Mouse (Mus musculus) hindbrain, embryonic 16.5 days (tissue): ENCODE data around the gene Srek1. TPM values are rescaled to one million over a fixed set of nuclear protein-coding genes. Genes with fewer than 3 reads are reported as not detected.

Experiments used
- ATAC-seq: fragments of 200-750 bp; cut with Nextera tagmentation; 2 replicates; pipeline ENCODE4 v1.8.0; 2017; ENCODE audit warnings: moderate TSS enrichment, moderate library complexity
- H3K27ac ChIP-seq: fragments of 300-500 bp; sonication (generic); 2 replicates; pipeline ENCODE4 v1.5.1; 2014; ENCODE audit warnings: low read depth, mild to moderate bottlenecking, control low read depth, low read length, moderate library complexity
- H3K27me3 ChIP-seq: fragments of 300-500 bp; sonication (generic); replicated peaks from 2 replicates; pipeline ENCODE4 v1.6.1; 2014; ENCODE audit warnings: low read length; ENCODE audit not compliant: control insufficient read depth, insufficient read depth
- H3K36me3 ChIP-seq: fragments of 300-500 bp; sonication (generic); 2 replicates; pipeline ENCODE4 v1.6.1; 2014; ENCODE audit warnings: mild to moderate bottlenecking, low read length, moderate library complexity, mixed read lengths; ENCODE audit not compliant: control insufficient read depth, insufficient read depth
- H3K4me1 ChIP-seq: fragments of 300-500 bp; sonication (generic); 2 replicates; pipeline ENCODE4 v1.6.1; 2014; ENCODE audit warnings: low read depth, low read length; ENCODE audit not compliant: control insufficient read depth, insufficient read depth
- H3K4me2 ChIP-seq: fragments of 300-500 bp; sonication (generic); 2 replicates; pipeline ENCODE4 v1.6.1; 2014; ENCODE audit warnings: mild to moderate bottlenecking, low read length, control low read depth, moderate library complexity
- H3K4me3 ChIP-seq: fragments of 300-500 bp; sonication (generic); 2 replicates; pipeline ENCODE4 v1.5.1; 2014; ENCODE audit warnings: mild to moderate bottlenecking, low read length, control low read depth, moderate library complexity
- H3K9ac ChIP-seq: fragments of 300-500 bp; sonication (generic); 2 replicates; pipeline ENCODE4 v1.6.1; 2014; ENCODE audit warnings: low read depth, mild to moderate bottlenecking, control low read depth, low read length, moderate library complexity
- H3K9me3 ChIP-seq: fragments of 300-500 bp; sonication (generic); 2 replicates; pipeline ENCODE4 v1.6.1; 2014; ENCODE audit warnings: mild to moderate bottlenecking, low read length, moderate library complexity; ENCODE audit not compliant: control insufficient read depth
- WGBS: fragments of 180-500 bp; shearing (Covaris S2); extraction: QIAGEN DNeasy Blood & Tissue Kit; methylation state at CpG from one replicate; pipeline ENCODE4 v1.1.7; 2014; 5-methylcytosine and 5-hydroxymethylcytosine counted together
- polyA plus RNA-seq: library from polyadenylated mRNA; unstranded; fragments of >200 nt; fragmentation: Nextera tagmentation; extraction: Ambion mirVana; gene quantifications from 2 replicates; pipeline ENCODE4 v1.2.1, GENCODE M21; 2015

The Srek1 gene
- polyA plus RNA-seq, 1 experiment from 2014 or later = 53.8 TPM

- H3K27me3 ChIP-seq = no peaks in the 10 kb centered on the region
- H3K9ac ChIP-seq = no peak overlapping the region
- H3K4me2 ChIP-seq = no peak overlapping the region
- no peak overlapping the region for H3K27ac ChIP-seq
- 97% methylated on average over 2 of the region's 2 CpGs for WGBS
- H3K4me1 ChIP-seq = no peaks in the 10 kb centered on the region
- H3K9me3 ChIP-seq = no peaks in the 10 kb centered on the region
- ATAC-seq = no peak
- peaks cover 29% of the 10 kb centered on the region for H3K36me3 ChIP-seq
- H3K4me3 ChIP-seq = no peak overlapping the region
Observed at GRCm38 (mm10) chr13:103745688-103746087, 28.7 kb downstream of the Srek1 start.

GRCm38 (mm10) chr13:103745160-103745559 lies 29.2 kb downstream of the Srek1 start:
- H3K4me2 ChIP-seq = no peak overlapping the region
- no peak overlapping the region for H3K4me3 ChIP-seq
- no peak for ATAC-seq
- H3K36me3 ChIP-seq = peaks cover 27% of the 10 kb centered on the region
- WGBS = 95% methylated on average over 4 of the region's 4 CpGs
- no peak overlapping the region for H3K9ac ChIP-seq
- no peaks in the 10 kb centered on the region for H3K27me3 ChIP-seq
- H3K27ac ChIP-seq = no peak overlapping the region
- no peaks in the 10 kb centered on the region for H3K9me3 ChIP-seq
- H3K4me1 ChIP-seq = no peaks in the 10 kb centered on the region

GRCm38 (mm10) chr13:103735330-103736007 lies 38.9 kb downstream of the Srek1 start:
- Histone ChIP-seq H3K9ac (no peak overlapping the region), H3K27ac (no peak overlapping the region), H3K27me3 (no peaks in the 10 kb centered on the region), H3K4me3 (no peak overlapping the region), H3K36me3 (peaks cover 5% of the 10 kb centered on the region; the same call in 1 of the 2 replicates), H3K9me3 (no peaks in the 10 kb centered on the region), H3K4me2 (no peak overlapping the region), H3K4me1 (no peaks in the 10 kb centered on the region)
- ATAC-seq = no peak
- 92% methylated on average over 5 of the region's 5 CpGs for WGBS

- no peak overlapping the region for H3K4me2 ChIP-seq
- H3K4me1 ChIP-seq = no peaks in the 10 kb centered on the region
- no peaks in the 10 kb centered on the region for H3K27me3 ChIP-seq
- H3K9ac ChIP-seq = no peak overlapping the region
- no peak overlapping the region for H3K27ac ChIP-seq
- H3K4me3 ChIP-seq = no peak overlapping the region
- no peak for ATAC-seq
- no peaks in the 10 kb centered on the region for H3K36me3 ChIP-seq
- no peaks in the 10 kb centered on the region for H3K9me3 ChIP-seq
- WGBS = 95% methylated on average over 2 of the region's 2 CpGs
Observed at GRCm38 (mm10) chr13:103726872-103727271, 47.5 kb downstream of the Srek1 start.

GRCm38 (mm10) chr13:103711406-103712025 lies 62.9 kb downstream of the Srek1 start:
- H3K36me3 ChIP-seq = no peaks in the 10 kb centered on the region
- H3K9ac ChIP-seq = no peak overlapping the region
- no peaks in the 10 kb centered on the region for H3K9me3 ChIP-seq
- WGBS = 55% methylated on average over 11 of the region's 11 CpGs
- 0 out of 2 replicates have a peak overlapping the region, but pooled peaks have one; percentile 20 for H3K4me2 ChIP-seq
- no peak overlapping the region for H3K4me3 ChIP-seq
- H3K27ac ChIP-seq = peak overlapping the region; percentile 9
- H3K4me1 ChIP-seq = no peaks in the 10 kb centered on the region
- no peaks in the 10 kb centered on the region for H3K27me3 ChIP-seq
- ATAC-seq = 0 out of 2 replicates have a peak, but pooled peaks have one; percentile 58

GRCm38 (mm10) chr13:103710359-103710781 lies 64.0 kb downstream of the Srek1 start:
- H3K9me3 ChIP-seq = no peaks in the 10 kb centered on the region
- ATAC-seq = no peak
- no peaks in the 10 kb centered on the region for H3K36me3 ChIP-seq
- no peak overlapping the region for H3K27ac ChIP-seq
- H3K9ac ChIP-seq = no peak overlapping the region
- no peaks in the 10 kb centered on the region for H3K4me1 ChIP-seq
- 45% methylated on average over 7 of the region's 7 CpGs for WGBS
- no peak overlapping the region for H3K4me2 ChIP-seq
- no peaks in the 10 kb centered on the region for H3K27me3 ChIP-seq
- no peak overlapping the region for H3K4me3 ChIP-seq

GRCm38 (mm10) chr13:103705436-103705978 lies 68.9 kb downstream of the Srek1 start:
- no peaks in the 10 kb centered on the region for H3K4me1 ChIP-seq
- 80% methylated on average over 6 of the region's 6 CpGs for WGBS
- H3K4me2 ChIP-seq = no peak overlapping the region
- no peak overlapping the region for H3K4me3 ChIP-seq
- no peak for ATAC-seq
- H3K9ac ChIP-seq = no peak overlapping the region
- no peaks in the 10 kb centered on the region for H3K9me3 ChIP-seq
- H3K27me3 ChIP-seq = no peaks in the 10 kb centered on the region
- H3K36me3 ChIP-seq = no peaks in the 10 kb centered on the region
- no peak overlapping the region for H3K27ac ChIP-seq

- H3K27me3 ChIP-seq = no peaks in the 10 kb centered on the region
- H3K36me3 ChIP-seq = no peaks in the 10 kb centered on the region
- no peaks in the 10 kb centered on the region for H3K9me3 ChIP-seq
- H3K9ac ChIP-seq = no peak overlapping the region
- H3K4me3 ChIP-seq = no peak overlapping the region
- no peak overlapping the region for H3K4me2 ChIP-seq
- no peak for ATAC-seq
- H3K4me1 ChIP-seq = no peaks in the 10 kb centered on the region
- WGBS = 69% methylated on average over 6 of the region's 6 CpGs
- no peak overlapping the region for H3K27ac ChIP-seq
Observed at GRCm38 (mm10) chr13:103703833-103704232, 70.6 kb downstream of the Srek1 start.

GRCm38 (mm10) chr13:103703386-103703785 lies 71.0 kb downstream of the Srek1 start:
- Histone ChIP-seq H3K9me3 (no peaks in the 10 kb centered on the region), H3K4me3 (no peak overlapping the region), H3K4me2 (no peak overlapping the region), H3K4me1 (no peaks in the 10 kb centered on the region), H3K9ac (no peak overlapping the region), H3K27ac (no peak overlapping the region), H3K36me3 (no peaks in the 10 kb centered on the region), H3K27me3 (no peaks in the 10 kb centered on the region)
- 35% methylated on average over 7 of the region's 7 CpGs for WGBS
- peak; percentile 88 for ATAC-seq
